Mouse (Mus musculus) heart, adult 2 months (tissue): ENCODE data around the gene Elf3. TPM values are rescaled to one million over a fixed set of nuclear protein-coding genes. Genes with fewer than 3 reads are reported as not detected.
A peak's percentile ranks its signal among the peaks of the same experiment; 100 is the strongest.

Experiments
- DNase-seq, 2 experiments: peaks; one replicate each; pipeline ENCODE4 v3.0.0; 2021
- H3K27ac ChIP-seq: fragments of 200-600 bp; 2 replicates; pipeline ENCODE4 v1.8.1; 2022
- H3K27me3 ChIP-seq: fragments of 200-500 bp; 2 replicates; pipeline ENCODE4 v1.6.1; 2012; ENCODE audit warnings: mild to moderate bottlenecking, low read length, inconsistent platforms, mixed read lengths; ENCODE audit not compliant: control insufficient read depth, insufficient read depth
- H3K36me3 ChIP-seq: fragments of 200-500 bp; 2 replicates; pipeline ENCODE4 v1.6.1; 2012; ENCODE audit warnings: low read length, inconsistent platforms; ENCODE audit not compliant: control insufficient read depth, insufficient read depth
- H3K4me1 ChIP-seq: fragments of 200-500 bp; 2 replicates; pipeline ENCODE4 v1.6.1; 2011; ENCODE audit warnings: low read length; ENCODE audit not compliant: control insufficient read depth, insufficient read depth
- H3K4me3 ChIP-seq: fragments of 200-600 bp; 2 replicates; pipeline ENCODE4 v1.8.1; 2022
- H3K79me2 ChIP-seq: fragments of 200-500 bp; replicated peaks from 2 replicates; pipeline ENCODE4 v1.6.1; 2012; ENCODE audit warnings: mild to moderate bottlenecking, inconsistent platforms, low read length, moderate library complexity, mixed read lengths; ENCODE audit not compliant: control insufficient read depth, insufficient read depth
- H3K9ac ChIP-seq: fragments of 200-500 bp; 2 replicates; pipeline ENCODE4 v1.6.1; 2012; ENCODE audit warnings: low read depth, mild to moderate bottlenecking, control low read depth, inconsistent platforms, low read length, mixed read lengths
- CTCF ChIP-seq: fragments of 200-600 bp; IDR thresholded peaks from 2 replicates; pipeline ENCODE4 v1.8.1; 2022; ENCODE audit warnings: antibody characterized with exemption, mild to moderate bottlenecking, moderate library complexity
- EP300 ChIP-seq: fragments of 200-500 bp; IDR thresholded peaks from 2 replicates; pipeline ENCODE4 v1.6.1; 2011; ENCODE audit warnings: low read depth, low read length, control low read depth; ENCODE audit not compliant: insufficient read depth
- POLR2A ChIP-seq: fragments of 200-500 bp; IDR thresholded peaks from 2 replicates; pipeline ENCODE4 v1.6.1; 2011; ENCODE audit warnings: mild to moderate bottlenecking, low read depth, low read length, control low read depth; ENCODE audit not compliant: insufficient read depth
- WGBS: fragments of 180-500 bp; shearing (Covaris S2); methylation state at CpG from one replicate; pipeline ENCODE4 v1.1.7; 2018; 5-methylcytosine and 5-hydroxymethylcytosine counted together
- intact Hi-C: fragments of 180-260 bp; cut with DNase I; formaldehyde crosslinking; loops from one replicate; pipeline ENCODE4 v1.15.1; 2025
- polyA plus RNA-seq: library from polyadenylated mRNA; depleted of rRNA; stranded (reverse); fragments of >200 nt; gene quantifications from 2 replicates; pipeline ENCODE4 v1.2.3, GENCODE M21; 2012
- total RNA-seq, 2 experiments: library from RNA; stranded (reverse); gene quantifications; 2 replicates each; pipeline ENCODE4 v1.2.3; 2021

The Elf3 gene
- total and polyA plus RNA-seq, 3 experiments, result 2.0 TPM; not detected in 2

DNA sequence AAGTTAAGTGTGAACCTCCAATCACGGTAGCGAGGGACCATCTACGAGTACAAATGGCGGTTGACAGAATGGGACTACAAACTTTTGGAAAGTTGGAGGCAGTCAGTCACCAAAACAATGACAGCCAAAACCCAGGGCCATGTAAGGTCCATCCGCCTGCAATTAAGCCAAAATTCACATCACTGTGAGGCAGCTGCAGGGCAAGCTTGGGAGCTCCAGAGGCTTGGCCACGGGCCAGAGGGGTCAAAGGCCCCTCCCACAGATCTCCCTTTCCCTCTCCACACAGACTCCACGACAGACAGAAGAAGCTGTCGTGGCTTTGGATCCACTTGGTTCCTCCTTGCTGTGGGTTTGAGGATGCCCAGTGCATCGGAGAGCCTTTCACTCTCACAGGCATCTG is 4.9 kb upstream of the Elf3 start:
- DNase-seq, result no peak
- Histone ChIP-seq H3K27ac (no peak overlapping the region), H3K27me3 (no peaks in the 10 kb centered on the region), H3K79me2 (no peaks in the 10 kb centered on the region), H3K9ac (no peak overlapping the region), H3K36me3 (no peaks in the 10 kb centered on the region), H3K4me1 (no peaks in the 10 kb centered on the region), H3K4me3 (no peak overlapping the region)
- intact Hi-C loops, result no loop called here
- WGBS, result 61% methylated on average over 9 of the region's 9 CpGs
- TF ChIP-seq POLR2A, result no peak
- TF ChIP-seq EP300, result no peak
- no peak for TF ChIP-seq CTCF

DNA sequence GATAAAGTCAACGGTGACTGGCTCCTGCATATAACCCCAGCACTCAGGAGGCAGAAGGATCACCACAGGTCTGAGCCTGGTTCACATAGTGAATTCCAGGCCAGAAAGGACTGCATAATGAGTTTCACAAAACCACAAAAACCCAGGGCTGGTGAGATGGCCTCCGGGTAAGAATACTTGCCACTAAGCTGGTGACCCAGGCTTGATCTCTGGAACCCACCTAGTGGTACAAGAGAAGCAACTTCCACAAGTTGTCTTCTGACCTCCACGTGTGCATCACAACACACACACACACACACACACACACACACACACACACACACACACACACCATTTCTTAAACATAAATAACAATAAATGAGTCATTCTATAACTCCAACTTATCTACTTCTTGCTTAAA is 4.0 kb upstream of the Elf3 start:
- WGBS, result 92% methylated on average over 3 of the region's 3 CpGs
- no peak overlapping the region for H3K4me3 ChIP-seq
- no peaks in the 10 kb centered on the region for H3K36me3 ChIP-seq

DNA sequence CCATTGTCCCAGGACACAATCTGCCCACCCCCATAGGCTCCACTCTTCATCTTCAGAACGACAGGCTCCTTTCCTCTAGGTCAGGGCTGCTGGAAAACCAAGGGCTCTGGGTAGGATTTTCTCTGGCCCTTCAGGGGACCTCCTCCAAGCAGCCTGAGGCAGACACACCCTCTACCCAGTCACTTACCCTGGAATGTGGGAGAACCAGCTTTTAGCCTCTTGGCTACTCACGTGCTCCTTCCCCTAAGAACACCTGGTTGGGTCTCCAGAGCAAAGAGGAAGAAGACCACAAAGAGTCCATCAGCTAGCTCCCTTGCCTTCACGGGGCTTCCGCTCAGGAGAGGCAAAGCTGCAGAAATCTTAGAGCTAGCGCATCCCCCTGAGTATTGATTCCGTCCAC is 2.6 kb upstream of the Elf3 start:
- DNase-seq, result no peak
- H3K79me2 ChIP-seq, result no peaks in the 10 kb centered on the region
- intact Hi-C loops, result no loop called here
- no peaks in the 10 kb centered on the region for H3K27me3 ChIP-seq
- H3K27ac ChIP-seq, result no peak overlapping the region
- no peaks in the 10 kb centered on the region for H3K4me1 ChIP-seq
- H3K36me3 ChIP-seq, result no peaks in the 10 kb centered on the region
- WGBS, result 71% methylated on average over 6 of the region's 6 CpGs
- no peak overlapping the region for H3K4me3 ChIP-seq
- H3K9ac ChIP-seq, result no peak overlapping the region
- TF ChIP-seq EP300 (no peak), CTCF (no peak), POLR2A (no peak)

More for the DNA sequence above, 4.0 kb upstream of the Elf3 start:
- Histone ChIP-seq H3K79me2 (no peaks in the 10 kb centered on the region), H3K9ac (no peak overlapping the region), H3K27ac (no peak overlapping the region), H3K4me1 (no peaks in the 10 kb centered on the region), H3K27me3 (no peaks in the 10 kb centered on the region)
- no peak for DNase-seq
- intact Hi-C loops, result no loop called here
- TF ChIP-seq EP300, result no peak
- TF ChIP-seq POLR2A, result no peak
- TF ChIP-seq CTCF, result no peak

DNA sequence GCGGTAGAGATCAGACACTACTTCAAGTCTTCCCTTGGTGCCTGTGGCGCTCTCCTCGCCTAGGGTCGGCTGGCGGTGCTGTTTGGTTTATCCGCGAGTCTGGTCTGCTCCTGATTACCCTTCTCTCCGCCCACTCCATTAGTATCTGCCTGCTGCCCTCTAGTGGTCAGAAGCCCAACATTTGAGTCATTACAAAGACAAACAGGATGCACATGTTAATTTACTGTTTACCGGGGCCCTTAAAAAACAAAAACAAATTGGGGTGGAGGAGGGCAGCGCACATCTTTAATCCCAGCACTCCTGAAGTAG is 714 bp upstream of the Elf3 start:
- Histone ChIP-seq H3K36me3 (no peaks in the 10 kb centered on the region), H3K4me3 (peak overlapping the region; percentile 18; the same call in 1 of the 2 replicates), H3K27ac (no peak overlapping the region), H3K4me1 (no peaks in the 10 kb centered on the region), H3K79me2 (no peaks in the 10 kb centered on the region), H3K27me3 (no peaks in the 10 kb centered on the region), H3K9ac (no peak overlapping the region)
- peak; percentile 65 to 73 for DNase-seq
- TF ChIP-seq POLR2A (no peak), CTCF (peak; percentile 86)
- intact Hi-C loops, result loop anchor here (1.0 to 2.0 kb wide), 3 partner anchors 87 to 110 kb away; no protein-coding TSS in a partner anchor
- 3% methylated on average over 10 of the region's 10 CpGs for WGBS

DNA sequence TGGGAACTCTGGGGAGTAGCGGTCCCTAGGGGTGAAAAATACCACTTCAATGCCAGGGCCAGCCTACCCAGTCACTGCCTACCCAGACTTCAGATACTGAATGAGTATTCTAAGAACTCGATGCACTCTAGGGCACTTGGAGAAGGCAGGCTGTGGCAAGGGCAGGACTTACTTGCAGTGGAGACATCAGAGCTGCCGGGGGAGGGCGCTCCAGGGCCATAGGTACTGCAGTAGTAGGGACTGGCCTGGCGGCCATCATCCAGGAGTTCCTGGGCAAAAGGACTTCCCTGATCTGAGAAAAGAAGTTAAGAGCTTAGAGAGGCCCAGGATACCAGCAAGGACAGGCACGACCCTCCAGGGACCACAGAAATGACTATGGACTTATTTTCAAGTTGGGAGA is 2.1 kb downstream of the Elf3 start:
- intact Hi-C loops, result no loop called here
- DNase-seq, result no peak
- H3K4me3 ChIP-seq, result no peak overlapping the region
- no peak overlapping the region for H3K27ac ChIP-seq
- WGBS, result 78% methylated on average over 6 of the region's 6 CpGs
- no peak overlapping the region for H3K9ac ChIP-seq
- no peaks in the 10 kb centered on the region for H3K27me3 ChIP-seq
- TF ChIP-seq EP300 (no peak), POLR2A (no peak), CTCF (peak; percentile 24; the same call in 1 of the 2 replicates)
- H3K36me3 ChIP-seq, result no peaks in the 10 kb centered on the region
- H3K79me2 ChIP-seq, result no peaks in the 10 kb centered on the region
- H3K4me1 ChIP-seq, result no peaks in the 10 kb centered on the region

DNA sequence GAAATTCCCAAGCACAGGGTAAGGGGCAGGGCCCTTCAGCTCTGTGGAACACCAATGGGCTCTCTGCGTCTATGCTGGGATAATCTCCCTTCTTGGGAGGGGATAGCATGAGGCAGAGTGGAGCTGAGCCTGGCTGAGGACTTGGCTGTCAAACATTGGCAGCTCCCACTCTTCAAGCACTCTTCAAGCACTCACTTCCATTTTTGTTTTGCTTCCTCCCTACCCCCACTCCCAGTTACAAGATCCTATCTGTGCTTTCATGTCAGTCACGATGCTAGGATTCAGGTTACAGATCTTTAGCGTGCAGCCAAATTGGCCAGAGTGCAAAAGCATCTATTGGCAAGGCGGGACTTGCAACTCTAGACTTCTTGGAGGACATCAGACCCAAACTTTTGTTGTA is 5.5 kb downstream of the Elf3 start:
- H3K27me3 ChIP-seq, result peaks cover 2% of the 10 kb centered on the region; the same call in 1 of the 2 replicates
- no peak for DNase-seq
- TF ChIP-seq CTCF (no peak), EP300 (no peak), POLR2A (no peak)

More for the DNA sequence above, 5.5 kb downstream of the Elf3 start:
- no peak overlapping the region for H3K27ac ChIP-seq
- H3K79me2 ChIP-seq, result no peaks in the 10 kb centered on the region
- no peak overlapping the region for H3K4me3 ChIP-seq
- H3K36me3 ChIP-seq, result no peaks in the 10 kb centered on the region
- H3K9ac ChIP-seq, result no peak overlapping the region
- intact Hi-C loops, result no loop called here
- peaks cover 1% of the 10 kb centered on the region; the same call in 1 of the 2 replicates for H3K4me1 ChIP-seq
- 32% methylated on average over 4 of the region's 4 CpGs for WGBS
